Mouse (Mus musculus) midbrain, embryonic 11.5 days (tissue): ENCODE data around the gene Ovca2. TPM values are rescaled to one million over a fixed set of nuclear protein-coding genes. Genes with fewer than 3 reads are reported as not detected.
A peak's percentile ranks its signal among the peaks of the same experiment; 100 is the strongest.

Experiments
- ATAC-seq: fragments of 200-750 bp; cut with Nextera tagmentation; 2 replicates; pipeline ENCODE4 v1.8.0; 2017; ENCODE audit warnings: moderate TSS enrichment, moderate library complexity; ENCODE audit not compliant: low FRiP score
- DNase-seq: peaks from one replicate; pipeline ENCODE4 v3.0.0; 2015; ENCODE audit warnings: low spot score; ENCODE audit errors: missing footprints
- H3K27ac ChIP-seq: fragments of 300-500 bp; sonication (generic); 2 replicates; pipeline ENCODE4 v1.5.1; 2014; ENCODE audit warnings: low read depth, low read length
- H3K27me3 ChIP-seq: fragments of 300-500 bp; sonication (generic); 2 replicates; pipeline ENCODE4 v1.6.1; 2014; ENCODE audit warnings: mild to moderate bottlenecking, low read length, moderate library complexity, mixed read lengths; ENCODE audit not compliant: control insufficient read depth, insufficient read depth
- H3K36me3 ChIP-seq: fragments of 300-500 bp; sonication (generic); 2 replicates; pipeline ENCODE4 v1.6.1; 2014; ENCODE audit warnings: mild to moderate bottlenecking, low read length, moderate library complexity, mixed read lengths; ENCODE audit not compliant: control insufficient read depth, insufficient read depth
- H3K4me1 ChIP-seq: fragments of 300-500 bp; sonication (generic); 2 replicates; pipeline ENCODE4 v1.6.1; 2014; ENCODE audit warnings: low read length; ENCODE audit not compliant: control insufficient read depth, insufficient read depth
- H3K4me2 ChIP-seq: fragments of 300-500 bp; sonication (generic); 2 replicates; pipeline ENCODE4 v1.6.1; 2014; ENCODE audit warnings: mild to moderate bottlenecking, moderate library complexity
- H3K4me3 ChIP-seq: fragments of 300-500 bp; sonication (generic); 2 replicates; pipeline ENCODE4 v1.5.1; 2014; ENCODE audit warnings: low read depth, low read length
- H3K9ac ChIP-seq: fragments of 300-500 bp; sonication (generic); 2 replicates; pipeline ENCODE4 v1.6.1; 2014; ENCODE audit warnings: low read length
- H3K9me3 ChIP-seq: fragments of 300-500 bp; sonication (generic); 2 replicates; pipeline ENCODE4 v1.6.1; 2016; ENCODE audit warnings: low read length; ENCODE audit not compliant: control insufficient read depth
- WGBS: fragments of 180-500 bp; shearing (Covaris S2); extraction: QIAGEN DNeasy Blood & Tissue Kit; methylation state at CpG from one replicate; pipeline ENCODE4 v1.1.7; 2014; 5-methylcytosine and 5-hydroxymethylcytosine counted together
- polyA plus RNA-seq: library from polyadenylated mRNA; unstranded; fragments of >200 nt; fragmentation: Nextera tagmentation; extraction: Ambion mirVana; gene quantifications from 2 replicates; pipeline ENCODE4 v1.2.1, GENCODE M21; 2014

Ovca2 gene
- polyA plus RNA-seq, 1 experiment from 2014 or later = 29.8 TPM

DNA sequence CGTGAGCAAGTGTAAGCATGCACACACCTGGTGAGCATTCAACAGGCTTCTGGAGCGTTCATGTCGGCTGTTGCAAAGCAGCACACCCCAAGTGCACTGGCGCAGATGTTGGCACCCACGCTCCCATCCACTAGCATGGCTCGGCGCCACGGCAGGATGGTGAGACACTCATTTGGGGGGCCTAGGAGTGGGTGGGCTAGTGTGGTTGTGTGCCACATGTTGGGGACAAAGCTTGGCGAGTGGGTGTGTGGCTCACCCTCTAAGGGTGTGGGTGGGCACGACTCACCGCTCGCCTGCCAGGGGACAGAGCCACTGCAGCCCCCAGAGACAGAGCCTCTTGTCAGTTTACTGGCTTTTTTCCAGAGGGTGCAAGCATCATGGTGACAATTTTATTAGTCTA is 22.3 kb upstream of the Ovca2 start:
- Histone ChIP-seq H3K27ac (no peak overlapping the region), H3K9ac (no peak overlapping the region), H3K27me3 (peaks cover 9% of the 10 kb centered on the region), H3K4me3 (no peak overlapping the region), H3K9me3 (no peaks in the 10 kb centered on the region), H3K4me1 (peaks cover 7% of the 10 kb centered on the region; the same call in 1 of the 2 replicates), H3K36me3 (no peaks in the 10 kb centered on the region), H3K4me2 (no peak overlapping the region)
- 92% methylated on average over 12 of the region's 12 CpGs for WGBS
- no peak for DNase-seq
- no peak for ATAC-seq

DNA sequence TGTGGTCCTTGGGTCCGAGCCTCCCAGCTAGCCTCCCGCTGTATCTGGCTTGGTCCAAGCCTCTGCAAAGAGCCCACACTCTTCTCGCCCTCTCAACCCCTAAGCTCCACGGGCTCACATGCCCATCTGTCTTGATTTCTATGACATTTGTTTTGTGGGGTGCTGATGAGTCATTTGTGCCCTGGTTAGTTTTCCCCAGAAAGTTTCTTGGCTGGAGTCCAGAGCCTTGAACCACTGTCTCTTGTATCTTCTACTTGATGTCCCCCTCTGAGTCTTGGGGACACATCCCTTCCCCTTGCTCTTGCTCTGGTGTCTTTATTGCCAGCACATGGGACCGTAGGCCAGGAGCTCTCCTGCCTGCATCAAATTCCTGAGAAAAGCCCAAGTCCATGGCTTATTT is 21.3 kb upstream of the Ovca2 start:
- no peak overlapping the region for H3K4me2 ChIP-seq
- no peak for DNase-seq
- 83% methylated on average over 5 of the region's 5 CpGs for WGBS
- H3K4me1 ChIP-seq = peaks cover 13% of the 10 kb centered on the region
- no peaks in the 10 kb centered on the region for H3K9me3 ChIP-seq
- H3K27me3 ChIP-seq = peaks cover 19% of the 10 kb centered on the region
- no peak for ATAC-seq
- no peaks in the 10 kb centered on the region for H3K36me3 ChIP-seq
- no peak overlapping the region for H3K27ac ChIP-seq
- H3K9ac ChIP-seq = no peak overlapping the region
- no peak overlapping the region for H3K4me3 ChIP-seq

GRCm38 (mm10) chr11:75198792-75199191 is 20.2 kb upstream of the Ovca2 start:
- H3K4me3 ChIP-seq = no peak overlapping the region
- no peak overlapping the region for H3K4me2 ChIP-seq
- H3K9ac ChIP-seq = no peak overlapping the region
- WGBS = 69% methylated on average over 4 of the region's 4 CpGs
- DNase-seq (no peak), ATAC-seq (no peak)
- H3K27me3 ChIP-seq = peaks cover 31% of the 10 kb centered on the region
- H3K27ac ChIP-seq = no peak overlapping the region
- H3K36me3 ChIP-seq = no peaks in the 10 kb centered on the region
- H3K9me3 ChIP-seq = no peaks in the 10 kb centered on the region
- H3K4me1 ChIP-seq = peaks cover 25% of the 10 kb centered on the region

- Histone ChIP-seq H3K9ac (no peak overlapping the region), H3K9me3 (no peaks in the 10 kb centered on the region), H3K4me3 (no peak overlapping the region), H3K27ac (no peak overlapping the region), H3K4me1 (peaks cover 33% of the 10 kb centered on the region), H3K27me3 (peaks cover 39% of the 10 kb centered on the region), H3K4me2 (no peak overlapping the region), H3K36me3 (no peaks in the 10 kb centered on the region)
- ATAC-seq = no peak
- WGBS = 28% methylated on average over 7 of the region's 7 CpGs
- DNase-seq = no peak
These were observed 19.3 kb upstream of the Ovca2 start for GRCm38 (mm10) chr11:75197956-75198355.

DNA sequence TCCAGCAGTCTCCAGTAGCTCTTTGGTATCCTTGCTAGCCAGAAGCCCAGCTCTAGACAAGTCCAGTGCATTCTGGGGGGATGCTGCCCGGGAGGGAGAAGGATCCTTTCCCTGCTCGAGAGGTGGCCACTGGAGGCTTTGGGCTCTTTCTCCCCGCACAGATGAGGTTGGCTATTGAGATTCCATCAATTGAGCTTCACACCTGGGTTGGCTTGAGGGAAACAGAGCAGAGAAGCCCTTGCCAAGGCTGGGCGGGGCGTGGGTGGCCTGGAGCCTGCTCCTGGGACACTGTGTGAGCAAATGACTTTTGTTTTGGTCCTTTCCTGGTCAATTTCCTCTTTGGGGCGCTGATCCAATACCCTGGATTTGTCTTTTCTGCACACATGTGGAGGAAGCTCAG is 17.5 kb upstream of the Ovca2 start:
- no peak for DNase-seq
- Histone ChIP-seq H3K4me3 (no peak overlapping the region), H3K4me2 (no peak overlapping the region), H3K4me1 (peaks cover 28% of the 10 kb centered on the region), H3K9ac (no peak overlapping the region), H3K27me3 (peaks cover 51% of the 10 kb centered on the region), H3K9me3 (no peaks in the 10 kb centered on the region), H3K27ac (no peak overlapping the region), H3K36me3 (no peaks in the 10 kb centered on the region)
- 47% methylated on average over 6 of the region's 6 CpGs for WGBS
- no peak for ATAC-seq

- H3K27me3 ChIP-seq = peaks cover 51% of the 10 kb centered on the region
- H3K36me3 ChIP-seq = no peaks in the 10 kb centered on the region
- H3K9ac ChIP-seq = peak overlapping the region; percentile 51; the same call in 1 of the 2 replicates
- H3K27ac ChIP-seq = no peak overlapping the region
- H3K4me2 ChIP-seq = peak overlapping the region; percentile 72
- WGBS = 0% methylated on average over 38 of the region's 39 CpGs
- H3K9me3 ChIP-seq = no peaks in the 10 kb centered on the region
- ATAC-seq (peak; percentile 28; the same call in 1 of the 2 replicates), DNase-seq (peak; percentile 96)
- peaks cover 28% of the 10 kb centered on the region for H3K4me1 ChIP-seq
- peak overlapping the region; percentile 48 for H3K4me3 ChIP-seq
These were observed 16.3 kb upstream of the Ovca2 start for GRCm38 (mm10) chr11:75194850-75195461.

- peaks cover 34% of the 10 kb centered on the region for H3K4me1 ChIP-seq
- peak overlapping the region; percentile 72 for H3K4me2 ChIP-seq
- H3K36me3 ChIP-seq = no peaks in the 10 kb centered on the region
- WGBS = under 1% methylated on average over 52 of the region's 52 CpGs
- no peaks in the 10 kb centered on the region for H3K9me3 ChIP-seq
- peak; percentile 93 for DNase-seq
- H3K27ac ChIP-seq = 0 out of 2 replicates have a peak overlapping the region, but pooled peaks have one; percentile 30
- peak overlapping the region; percentile 48 for H3K4me3 ChIP-seq
- H3K27me3 ChIP-seq = peaks cover 51% of the 10 kb centered on the region
- H3K9ac ChIP-seq = peak overlapping the region; percentile 51
- ATAC-seq = no peak
These were observed 15.7 kb upstream of the Ovca2 start for GRCm38 (mm10) chr11:75194121-75194849.

GRCm38 (mm10) chr11:75193256-75194071 is 14.8 kb upstream of the Ovca2 start, which contains the start of gene Rtn4rl1:
Rtn4rl1 (plus strand) TSS chr11:75193783.
- DNase-seq (peak; percentile 95), ATAC-seq (peak; percentile 20; the same call in 1 of the 2 replicates)
- Histone ChIP-seq H3K4me3 (peak within 1 kb of the TSS; percentile 48), H3K4me2 (peak within 1 kb of the TSS; percentile 72), H3K36me3 (no peaks in the 10 kb centered on the region), H3K27ac (0 out of 2 replicates have a peak within 1 kb of the TSS, but pooled peaks have one; percentile 30), H3K9ac (peak within 1 kb of the TSS; percentile 51), H3K4me1 (peaks cover 36% of the 10 kb centered on the region), H3K27me3 (peaks cover 51% of the 10 kb centered on the region), H3K9me3 (no peaks in the 10 kb centered on the region)
- WGBS = under 1% methylated on average over 77 of the region's 84 CpGs
